Mouse (Mus musculus) cerebellum, adult 11-12 months (tissue): ENCODE measurements around the gene Olfr551.

ENCODE experiments used
- DNase-seq: peaks from one replicate; pipeline ENCODE4 v3.0.0; 2022

Olfr551 gene

DNA sequence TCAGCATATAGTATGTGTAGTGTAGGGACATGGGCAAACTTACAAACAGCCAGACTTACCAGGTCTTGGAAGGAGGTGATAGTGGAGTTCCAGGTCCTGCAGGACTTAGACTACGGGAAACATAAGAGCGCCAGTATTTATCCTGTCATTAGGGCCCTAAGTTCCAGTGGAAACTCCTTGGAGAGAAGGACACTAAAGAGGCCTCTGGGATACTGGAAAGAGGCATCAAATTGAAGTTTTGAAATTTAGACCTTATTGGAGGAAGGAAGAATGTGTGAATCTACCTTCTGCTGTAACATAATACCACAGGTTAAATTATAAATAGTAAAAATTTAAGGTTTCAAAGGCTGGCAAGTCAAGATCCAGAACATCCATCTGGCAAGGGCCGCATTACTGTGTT is at the start of gene Olfr551:
TSS of gene Olfr551 (minus strand) at position 101 of the 400 bp plus-strand sequence.
- DNase-seq = no peak

DNA sequence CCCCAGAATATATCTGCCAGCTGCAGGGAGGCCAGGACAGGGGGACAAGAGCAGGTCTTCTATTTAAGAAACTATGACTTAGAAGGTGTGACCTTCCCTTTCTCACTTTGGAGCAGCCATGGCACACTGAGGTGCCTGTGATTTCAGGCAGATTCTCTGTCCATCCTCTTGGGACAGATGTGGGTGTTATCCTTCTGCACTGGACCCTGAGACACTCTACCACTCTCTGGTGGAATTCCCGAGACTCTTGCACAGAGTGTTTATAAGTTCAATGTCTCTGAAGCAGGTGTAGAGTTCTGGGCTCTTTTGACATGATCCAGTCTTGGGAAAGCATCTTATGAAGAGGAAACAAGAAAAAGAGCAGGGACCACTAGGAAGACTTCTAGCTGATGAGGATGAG is 46.4 kb upstream of the Olfr551 start, which contains the start of gene Olfr554:
TSS of gene Olfr554 (plus strand) at position 301 of the 400 bp plus-strand sequence.
- DNase-seq = no peak

DNA sequence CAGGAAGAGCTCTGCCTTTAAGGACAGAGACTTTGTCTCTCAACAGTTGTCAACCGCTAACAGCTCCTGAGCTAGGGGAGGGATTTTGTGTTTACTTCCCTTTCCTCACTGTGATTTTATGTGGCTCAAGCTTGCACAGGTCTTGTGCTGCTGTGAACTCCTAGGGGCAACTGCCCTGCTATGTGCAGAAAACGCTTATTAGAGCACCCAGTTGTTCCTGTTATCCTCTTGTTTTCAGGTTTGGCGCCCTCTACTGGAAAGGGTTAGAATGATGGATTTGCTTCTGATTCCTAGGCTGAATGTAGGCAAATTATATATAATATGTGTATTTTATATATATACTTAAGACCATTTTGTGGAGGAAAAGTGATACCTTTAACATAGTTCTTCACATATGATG is 45.0 kb upstream of the Olfr551 start:
- DNase-seq = no peak

DNA sequence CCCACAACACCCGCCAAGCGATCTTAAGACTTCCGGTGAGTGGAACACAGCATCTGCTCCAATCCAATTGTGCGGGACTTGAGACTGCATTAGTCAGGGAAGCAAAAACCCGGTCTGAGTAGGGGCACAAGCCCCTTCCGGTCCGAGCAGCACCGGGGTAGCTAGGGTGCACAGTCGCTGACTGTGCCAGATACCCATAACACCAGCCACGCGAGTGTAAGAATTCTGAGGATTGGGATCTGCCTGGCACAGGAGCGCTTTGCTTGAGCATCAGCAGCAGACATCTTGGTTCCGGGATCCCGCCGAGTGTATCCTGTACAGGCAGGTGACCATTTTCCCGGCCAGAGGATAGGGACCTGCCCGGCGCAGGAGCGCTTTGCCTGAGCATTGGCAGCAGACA is 28.7 kb upstream of the Olfr551 start:
- peak; percentile 34 for DNase-seq

DNA sequence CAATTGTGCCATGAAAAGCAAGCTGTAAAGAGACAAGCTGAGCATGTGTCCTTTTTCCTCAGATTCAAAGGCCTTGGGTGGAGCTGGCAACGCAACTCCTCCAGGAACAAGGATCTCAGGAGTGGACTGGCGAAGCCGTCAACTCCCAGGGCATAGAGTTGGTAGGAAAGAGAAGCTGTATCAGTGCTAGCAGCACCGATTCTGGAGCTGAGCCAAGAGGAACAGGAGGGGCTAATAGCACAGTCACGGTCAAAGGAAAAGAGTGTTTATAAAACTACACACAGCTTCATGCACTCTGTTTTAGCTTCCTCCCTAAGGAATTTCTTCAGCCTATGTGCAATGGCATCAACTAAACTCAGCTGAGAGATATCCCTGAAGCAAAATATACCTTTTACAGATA is 27.9 kb upstream of the Olfr551 start:
- no peak for DNase-seq

DNA sequence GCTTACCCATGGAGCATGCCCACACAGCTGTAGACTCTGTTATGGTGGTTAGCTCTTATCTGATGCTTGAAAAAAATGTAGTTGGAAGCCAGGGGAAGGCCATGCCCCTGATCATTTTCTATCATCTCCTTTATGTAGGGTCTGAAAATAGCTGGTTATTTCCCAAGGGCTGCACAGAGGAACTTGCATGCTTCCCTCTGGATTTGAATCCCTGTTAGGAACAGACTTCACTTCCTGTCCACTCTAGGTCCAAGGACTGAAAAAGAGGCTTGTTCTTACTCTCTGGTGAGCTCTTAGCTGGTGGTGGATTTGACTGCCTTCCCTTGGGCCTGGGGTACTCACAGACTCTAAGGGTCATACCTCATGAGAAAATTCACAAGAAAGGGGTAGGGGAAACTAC is 26.4 kb upstream of the Olfr551 start, which contains the start of gene Olfr553:
TSS of gene Olfr553 (minus strand) at position 101 of the 400 bp plus-strand sequence.
- DNase-seq = no peak

DNA sequence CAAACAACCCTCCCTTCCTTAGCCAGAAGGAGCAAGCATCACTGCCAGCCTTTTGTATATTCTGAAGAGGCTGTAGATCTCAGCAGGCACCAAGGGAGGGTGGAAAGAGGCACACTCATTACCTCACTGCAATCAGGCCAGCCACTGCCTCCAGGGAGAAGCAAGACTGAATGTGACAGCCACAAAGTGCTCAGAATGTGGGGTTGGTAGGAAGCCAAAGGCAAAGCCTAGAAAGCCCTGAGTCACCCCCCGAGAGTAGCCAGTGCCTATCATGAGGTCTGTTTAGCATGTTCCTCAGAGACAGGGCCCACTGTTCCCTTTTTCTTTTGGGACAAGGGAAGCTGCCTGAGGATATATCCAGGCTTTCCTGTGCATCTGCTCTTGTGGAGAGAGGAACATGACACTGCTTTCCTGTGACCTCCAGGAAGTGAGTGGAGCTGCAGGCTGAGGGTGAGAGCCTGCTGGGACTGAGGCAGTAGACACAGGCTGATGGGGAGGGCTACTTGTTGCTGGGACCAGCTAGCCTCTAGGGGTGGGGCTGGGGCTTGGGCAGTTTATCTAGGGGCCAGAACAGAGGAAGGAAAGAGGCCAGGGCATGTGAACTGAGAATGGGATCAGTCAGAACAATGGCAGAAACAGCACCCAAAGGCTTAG is 5.8 kb upstream of the Olfr551 start, which contains the start of gene Olfr552:
TSS of gene Olfr552 (plus strand) at position 393 of the 654 bp plus-strand sequence.
- DNase-seq = no peak

DNA sequence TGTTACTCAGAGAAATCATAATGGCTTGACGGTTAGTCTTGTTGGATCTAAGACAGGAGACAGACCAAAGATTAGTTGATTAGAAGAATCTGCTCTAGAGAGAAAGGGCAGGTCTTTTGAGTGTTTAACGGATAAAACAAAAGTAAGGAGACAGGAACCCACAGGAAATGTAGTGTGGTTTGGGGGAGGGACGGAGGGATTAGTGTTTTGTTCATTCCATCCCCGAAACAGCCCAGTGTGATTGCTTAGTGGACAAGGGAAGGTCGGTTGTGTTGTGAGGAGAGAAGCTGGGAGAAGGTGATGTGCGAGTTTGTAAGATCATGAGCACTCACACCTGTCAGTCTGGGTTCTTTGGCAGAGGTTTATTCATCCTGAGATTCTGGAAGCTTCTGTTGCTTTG is 15.7 kb downstream of the Olfr551 start:
- DNase-seq = no peak

DNA sequence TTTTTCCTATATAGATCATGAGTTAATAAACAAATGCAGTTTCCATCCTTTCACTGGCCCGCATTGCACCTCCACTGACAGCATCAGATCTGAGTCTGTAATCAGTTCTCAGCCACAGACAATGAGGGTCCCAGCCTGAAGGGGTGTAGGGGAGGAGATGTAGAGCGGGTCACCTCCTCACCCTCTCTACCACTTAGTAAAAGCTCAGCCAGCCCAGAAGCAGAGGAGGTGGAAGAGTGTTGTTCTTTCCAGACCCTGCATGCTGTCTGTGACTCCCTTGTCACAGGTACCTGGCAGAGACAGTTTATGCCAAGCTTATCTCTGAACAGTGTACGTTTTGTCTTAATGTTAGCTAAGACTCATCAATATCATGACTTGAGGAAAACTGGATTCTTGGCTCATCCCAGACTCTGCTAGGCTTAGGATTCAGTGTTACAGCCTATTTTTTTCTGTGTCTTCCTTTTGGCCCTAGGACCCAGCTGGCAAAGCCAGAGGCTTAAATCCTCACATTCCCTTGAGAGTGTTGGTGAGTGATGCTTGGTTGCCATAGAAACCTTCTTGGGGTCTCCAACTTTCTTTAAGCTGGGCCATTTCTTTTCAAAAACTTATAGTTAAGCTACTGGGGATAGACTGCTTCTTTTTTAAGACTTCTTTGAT is 18.4 kb downstream of the Olfr551 start:
- DNase-seq = no peak

DNA sequence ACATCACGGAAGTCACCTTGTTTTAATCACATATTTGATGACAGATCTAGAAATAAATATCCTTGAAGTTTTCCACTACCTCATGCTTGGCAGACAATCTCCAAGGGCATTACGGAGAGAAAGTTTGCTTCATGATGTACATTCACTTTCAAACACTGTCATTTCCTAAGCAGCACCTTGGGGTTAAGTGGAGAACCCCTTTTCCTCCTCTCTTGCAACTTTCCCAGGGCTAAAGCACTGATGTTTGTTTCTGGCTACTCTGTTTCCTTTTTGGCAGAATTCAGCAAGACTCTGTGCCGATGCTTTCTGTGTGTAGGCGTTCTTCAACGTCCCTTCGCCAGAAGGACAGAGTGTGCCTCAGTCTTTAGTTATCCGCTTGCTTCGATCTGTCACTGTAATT is 20.5 kb downstream of the Olfr551 start, which contains the start of gene Olfr550:
TSS of gene Olfr550 (plus strand) at position 301 of the 400 bp plus-strand sequence.
- DNase-seq = no peak

DNA sequence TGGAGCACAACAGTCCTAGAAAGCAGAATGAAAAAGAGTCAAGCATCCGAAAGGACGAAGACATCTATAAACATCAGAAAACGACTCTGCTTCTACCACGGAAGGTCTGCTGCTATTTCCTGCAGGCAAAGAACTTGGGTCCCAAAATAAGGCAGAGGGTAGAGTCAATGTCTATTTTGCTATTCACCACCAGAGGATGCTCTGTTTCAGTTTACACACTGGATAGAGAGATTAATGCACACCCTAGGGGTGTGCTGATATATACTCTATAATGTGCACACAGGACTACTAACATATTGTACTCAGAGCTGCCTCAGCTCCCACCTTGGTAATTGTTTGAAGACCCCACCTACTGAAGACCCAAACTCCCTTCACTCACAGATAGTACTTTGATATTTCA is 25.5 kb downstream of the Olfr551 start:
- DNase-seq = no peak

DNA sequence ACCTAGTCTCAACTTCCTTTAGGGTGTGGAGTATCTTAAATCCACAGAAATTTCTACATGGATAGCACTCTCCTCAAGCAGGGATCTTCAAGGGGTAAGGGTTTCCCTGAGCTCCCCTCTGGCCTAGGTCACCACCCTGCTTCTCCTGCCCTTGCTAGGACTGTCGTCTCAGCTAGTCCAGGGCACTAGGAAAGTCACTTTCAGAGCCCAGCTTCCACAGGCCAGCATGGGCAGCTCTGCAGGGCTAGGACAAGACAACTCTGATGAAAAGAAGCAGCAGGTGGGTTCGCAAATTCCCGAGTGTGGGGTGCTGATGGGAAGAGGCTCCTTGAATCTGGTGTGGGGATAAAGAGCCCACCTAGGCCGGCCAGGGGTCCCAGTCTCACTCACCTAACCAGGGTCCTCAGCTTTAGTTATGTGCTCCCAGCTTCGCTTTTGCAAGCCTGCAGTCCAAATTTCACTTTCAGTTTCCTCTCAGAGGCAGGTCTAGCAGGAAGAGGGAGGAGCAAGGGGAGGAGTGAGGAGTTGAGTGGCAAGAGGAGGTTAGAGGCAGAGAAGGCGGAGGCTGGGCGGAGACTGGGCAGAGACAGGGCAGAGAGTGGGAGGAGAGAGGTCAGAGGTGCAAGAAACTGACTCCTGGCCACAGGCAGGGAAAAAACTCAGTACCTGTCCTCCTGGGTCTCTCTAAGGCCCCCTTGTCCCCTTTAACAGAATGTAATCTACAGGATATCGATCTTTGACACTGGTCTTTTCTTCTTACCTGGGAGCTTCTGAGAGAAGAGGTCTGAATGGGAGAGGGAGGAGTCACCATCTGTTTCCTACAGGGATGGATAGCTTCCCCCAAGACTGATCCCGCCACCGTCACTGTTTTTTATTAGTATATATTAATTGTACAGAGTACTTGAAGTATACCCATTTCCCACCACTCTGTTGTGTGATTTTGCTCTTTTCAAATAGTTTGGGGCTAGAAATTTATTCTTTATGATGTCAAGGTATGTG is 26.4 kb downstream of the Olfr551 start, which contains the start of gene Trim21:
TSS of gene Trim21 (minus strand) at position 488 of the 999 bp plus-strand sequence.
- DNase-seq = peak; percentile 48

DNA sequence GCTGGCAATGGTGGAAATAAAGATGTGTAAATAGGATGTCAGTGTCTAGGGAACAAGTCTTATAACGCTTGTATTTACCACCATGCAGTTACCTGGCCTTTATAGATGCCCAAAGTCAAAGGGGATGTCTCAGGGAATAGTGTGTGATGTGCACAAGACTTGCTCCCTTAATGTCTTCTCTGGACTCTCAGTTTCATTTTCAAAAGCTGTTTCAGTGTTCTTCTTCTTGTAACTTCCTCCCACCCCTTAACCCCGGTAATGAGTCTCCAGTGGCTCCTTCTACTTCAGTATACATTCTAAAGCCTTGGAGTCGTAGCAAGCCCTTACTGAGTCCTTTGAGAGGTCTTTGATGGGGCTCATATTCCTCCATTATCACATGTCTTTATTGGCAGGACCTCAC is 38.4 kb downstream of the Olfr551 start:
- no peak for DNase-seq

DNA sequence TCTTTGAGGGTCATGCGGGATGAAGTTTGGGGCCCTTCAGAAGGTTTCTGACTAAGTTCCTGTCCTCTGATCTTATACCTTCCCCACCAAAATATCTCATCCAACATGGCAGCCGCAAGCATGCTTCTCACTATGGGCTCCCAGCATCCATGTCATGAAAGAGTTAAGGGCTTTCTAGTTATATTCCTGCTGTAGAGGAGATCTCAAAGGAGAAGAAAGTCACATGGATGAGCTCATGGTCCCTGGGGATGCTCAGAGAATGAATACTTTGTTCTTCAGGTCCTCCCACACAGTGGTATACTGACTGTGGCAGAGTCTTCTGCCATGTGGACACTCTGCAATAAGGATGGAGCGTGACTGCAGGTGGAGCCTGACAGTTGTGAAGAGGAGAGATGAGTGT is 42.1 kb downstream of the Olfr551 start, which contains the start of gene Olfr549:
TSS of gene Olfr549 (plus strand) at position 301 of the 400 bp plus-strand sequence.
- DNase-seq = no peak

DNA sequence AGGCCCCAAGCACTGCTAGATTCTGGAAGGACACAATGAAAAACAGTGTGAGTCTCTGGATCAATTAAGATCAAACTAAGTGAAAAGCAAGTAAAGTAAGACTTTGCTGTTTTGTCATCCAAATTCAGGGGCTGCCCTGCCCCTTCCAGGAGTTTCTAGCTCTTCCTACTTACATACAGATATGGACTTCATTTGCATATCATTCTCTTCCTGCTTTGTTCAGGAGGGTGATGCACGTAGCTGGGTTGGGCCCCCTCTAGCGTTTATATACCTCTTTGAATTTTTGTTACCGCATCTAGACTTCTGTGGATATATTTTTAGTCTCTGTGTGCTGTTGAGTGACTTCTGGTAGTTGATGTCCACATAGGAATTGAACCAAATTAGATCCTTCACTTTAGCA is 50.4 kb downstream of the Olfr551 start:
- no peak for DNase-seq

DNA sequence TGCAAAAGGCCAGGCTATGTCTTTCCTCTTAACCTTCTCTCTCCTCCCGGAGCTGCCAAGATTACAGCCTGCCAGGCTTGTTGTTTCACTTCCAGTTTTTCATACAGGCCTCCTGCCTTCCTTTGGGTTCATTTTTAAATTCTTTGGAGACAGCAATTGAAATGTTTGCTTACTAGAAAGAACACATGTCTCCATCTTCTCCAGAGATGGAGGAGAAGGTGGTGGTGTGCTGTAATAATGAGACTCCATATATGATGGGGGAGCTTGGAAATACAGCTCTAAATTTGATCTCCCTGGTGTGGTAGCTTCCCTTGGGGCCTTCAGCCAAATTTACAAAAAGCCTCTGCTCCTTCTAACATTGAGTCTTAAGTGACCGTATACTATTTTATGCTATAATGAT is 51.1 kb downstream of the Olfr551 start, which contains the start of gene Olfr548-ps1:
TSS of gene Olfr548-ps1 (plus strand) at position 301 of the 400 bp plus-strand sequence.
- DNase-seq = no peak

DNA sequence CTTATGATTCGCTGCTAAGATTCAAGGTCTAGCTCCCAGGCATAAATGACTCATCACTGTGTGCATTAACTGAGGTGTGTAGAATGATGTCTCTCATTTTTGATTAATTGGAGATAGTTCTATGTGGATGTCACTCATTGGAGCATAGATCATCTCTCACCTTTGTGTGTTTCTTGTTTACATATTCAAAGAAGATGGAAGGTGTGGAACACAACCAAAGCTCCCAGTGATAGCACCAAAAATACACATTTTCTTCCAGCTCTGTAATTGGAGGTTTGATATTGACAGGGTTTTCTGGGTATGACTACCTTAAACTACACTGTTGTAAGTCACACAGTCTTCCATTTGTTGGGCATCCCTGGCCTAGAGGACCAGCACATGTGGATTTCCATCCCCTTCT is 57.2 kb downstream of the Olfr551 start, which contains the start of gene Olfr547:
TSS of gene Olfr547 (plus strand) at position 301 of the 400 bp plus-strand sequence.
- no peak for DNase-seq
